Mouse (Mus musculus) midbrain, embryonic 14.5 days (tissue): ENCODE measurements at regions not wholly inside any gene's neighbourhood (a gene's known extent, or its start where the extent isn't known, plus 50 kb on each side); places are given as distances from the start of the nearest gene placed in this dataset.
A peak's percentile ranks its signal among the peaks of the same experiment; 100 is the strongest.

Experiments
- ATAC-seq: fragments of 200-750 bp; cut with Nextera tagmentation; 2 replicates; pipeline ENCODE4 v1.8.0; 2017; ENCODE audit warnings: moderate number of reproducible peaks, moderate library complexity; ENCODE audit not compliant: low FRiP score, low TSS enrichment
- DNase-seq: peaks from one replicate; pipeline ENCODE4 v3.0.0-alpha.2; 2015
- H3K27ac ChIP-seq: fragments of 300-500 bp; sonication (generic); replicated peaks from 2 replicates; pipeline ENCODE4 v1.5.1; 2014; ENCODE audit warnings: mild to moderate bottlenecking, low read depth, low read length, moderate library complexity
- H3K27me3 ChIP-seq: fragments of 300-500 bp; sonication (generic); 2 replicates; pipeline ENCODE4 v1.6.1; 2014; ENCODE audit warnings: low read length, control low read depth, mixed read lengths; ENCODE audit not compliant: control insufficient read depth, insufficient read depth
- H3K36me3 ChIP-seq: fragments of 300-500 bp; sonication (generic); 2 replicates; pipeline ENCODE4 v1.6.1; 2014; ENCODE audit warnings: low read length, control low read depth; ENCODE audit not compliant: control insufficient read depth, insufficient read depth
- H3K4me1 ChIP-seq: fragments of 300-500 bp; sonication (generic); 2 replicates; pipeline ENCODE4 v1.6.1; 2014; ENCODE audit warnings: mild to moderate bottlenecking, antibody characterized with exemption, low read length, control low read depth; ENCODE audit not compliant: control insufficient read depth, insufficient read depth
- H3K4me2 ChIP-seq: fragments of 300-500 bp; sonication (generic); 2 replicates; pipeline ENCODE4 v1.6.1; 2014; ENCODE audit warnings: mild to moderate bottlenecking, low read length, moderate library complexity
- H3K4me3 ChIP-seq: fragments of 300-500 bp; sonication (generic); replicated peaks from 2 replicates; pipeline ENCODE4 v1.5.1; 2014; ENCODE audit warnings: low read depth, low read length
- H3K9ac ChIP-seq: fragments of 300-500 bp; sonication (generic); replicated peaks from 2 replicates; pipeline ENCODE4 v1.6.1; 2014; ENCODE audit warnings: mild to moderate bottlenecking, low read length, moderate library complexity
- H3K9me3 ChIP-seq: fragments of 300-500 bp; sonication (generic); 2 replicates; pipeline ENCODE4 v1.6.1; 2016; ENCODE audit warnings: low read length, control low read depth, mixed read lengths; ENCODE audit not compliant: control insufficient read depth
- WGBS: fragments of 180-500 bp; shearing (Covaris S2); extraction: QIAGEN DNeasy Blood & Tissue Kit; methylation state at CpG from one replicate; pipeline ENCODE4 v1.1.7; 2014; 5-methylcytosine and 5-hydroxymethylcytosine counted together

GRCm38 (mm10) chr11:114335950-114336838, 269.3 kb upstream of the Sdk2 start:
- Histone ChIP-seq H3K4me1 (peaks cover 18% of the 10 kb centered on the region), H3K36me3 (no peaks in the 10 kb centered on the region), H3K4me3 (no peak overlapping the region), H3K9me3 (no peaks in the 10 kb centered on the region), H3K9ac (no peak overlapping the region), H3K27ac (no peak overlapping the region), H3K27me3 (no peaks in the 10 kb centered on the region), H3K4me2 (no peak overlapping the region)
- 22% methylated on average over 10 of the region's 10 CpGs for WGBS
- ATAC-seq (no peak), DNase-seq (no peak)

DNA sequence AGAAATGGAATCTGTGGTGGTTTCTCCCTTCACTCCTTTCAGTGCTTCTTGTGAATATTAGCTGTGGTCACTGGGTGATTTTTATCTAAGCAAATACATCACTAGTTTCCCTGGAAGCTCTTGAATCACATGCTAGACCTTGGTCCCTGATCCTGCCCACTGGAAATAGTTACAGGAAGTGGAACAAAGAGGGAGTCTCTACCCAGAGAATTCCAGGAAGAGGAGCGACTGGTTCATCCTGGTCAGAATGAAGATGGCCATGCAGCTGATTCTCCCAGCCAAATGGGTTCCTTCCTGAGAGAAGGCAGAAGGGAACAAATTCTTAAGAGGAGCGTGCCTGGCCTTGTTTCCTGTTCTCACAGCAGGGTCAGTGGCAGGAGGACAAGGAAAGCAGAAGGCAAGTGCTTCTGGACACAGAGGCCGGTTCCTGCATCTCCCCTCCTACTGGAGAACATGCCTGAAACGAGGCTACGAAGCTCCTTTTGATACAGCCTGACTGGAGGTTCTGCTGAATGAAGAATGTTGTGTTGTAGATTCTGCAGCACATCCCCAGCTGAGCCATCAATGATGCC, 264.8 kb upstream of the Sdk2 start:
- Histone ChIP-seq H3K4me2 (no peak overlapping the region), H3K36me3 (no peaks in the 10 kb centered on the region), H3K4me1 (peaks cover 10% of the 10 kb centered on the region), H3K27me3 (no peaks in the 10 kb centered on the region), H3K27ac (no peak overlapping the region), H3K9ac (no peak overlapping the region), H3K4me3 (no peak overlapping the region), H3K9me3 (no peaks in the 10 kb centered on the region)
- ATAC-seq (no peak), DNase-seq (no peak)
- 82% methylated on average over 5 of the region's 5 CpGs for WGBS

GRCm38 (mm10) chr11:114330316-114330715, 263.5 kb upstream of the Sdk2 start:
- Histone ChIP-seq H3K4me2 (no peak overlapping the region), H3K27me3 (no peaks in the 10 kb centered on the region), H3K9me3 (no peaks in the 10 kb centered on the region), H3K4me3 (no peak overlapping the region), H3K36me3 (no peaks in the 10 kb centered on the region), H3K27ac (no peak overlapping the region), H3K9ac (no peak overlapping the region), H3K4me1 (no peaks in the 10 kb centered on the region)
- no peak for ATAC-seq
- DNase-seq, result no peak
- 90% methylated on average over 5 of the region's 5 CpGs for WGBS

GRCm38 (mm10) chr11:114322627-114323026, 255.8 kb upstream of the Sdk2 start:
- no peak for DNase-seq
- H3K36me3 ChIP-seq, result no peaks in the 10 kb centered on the region
- H3K27ac ChIP-seq, result no peak overlapping the region
- H3K4me1 ChIP-seq, result 0 out of 2 replicates have a peak, but pooled peaks cover 4% of the 10 kb centered on the region
- H3K4me2 ChIP-seq, result no peak overlapping the region
- no peaks in the 10 kb centered on the region for H3K27me3 ChIP-seq
- no peak overlapping the region for H3K4me3 ChIP-seq
- no peaks in the 10 kb centered on the region for H3K9me3 ChIP-seq
- no peak for ATAC-seq
- 91% methylated on average over 4 of the region's 4 CpGs for WGBS
- no peak overlapping the region for H3K9ac ChIP-seq

DNA sequence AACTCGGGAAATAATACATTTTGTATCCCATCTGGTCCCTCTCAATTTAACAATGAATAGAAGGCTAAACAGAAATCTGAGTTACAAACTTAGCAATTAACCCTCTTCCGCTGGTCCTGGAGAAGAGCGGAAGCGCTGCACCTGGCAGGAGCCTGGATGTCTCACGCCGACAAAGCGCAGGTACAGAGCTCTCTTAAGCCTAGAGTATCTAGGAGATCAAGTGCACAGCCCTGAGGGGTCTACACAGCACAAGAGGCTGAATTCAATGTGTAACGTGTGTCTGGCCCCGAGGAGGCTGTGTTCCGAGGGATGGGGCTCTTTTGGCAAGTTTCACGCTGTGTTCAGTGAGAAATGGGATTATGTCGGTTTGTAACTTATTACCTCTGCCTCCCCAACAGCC, 255.1 kb upstream of the Sdk2 start:
- DNase-seq, result no peak
- H3K9ac ChIP-seq, result no peak overlapping the region
- no peak for ATAC-seq
- no peaks in the 10 kb centered on the region for H3K36me3 ChIP-seq
- H3K27ac ChIP-seq, result no peak overlapping the region
- WGBS, result 58% methylated on average over 12 of the region's 12 CpGs
- H3K4me3 ChIP-seq, result no peak overlapping the region
- H3K4me1 ChIP-seq, result 0 out of 2 replicates have a peak, but pooled peaks cover 4% of the 10 kb centered on the region
- no peaks in the 10 kb centered on the region for H3K9me3 ChIP-seq
- no peaks in the 10 kb centered on the region for H3K27me3 ChIP-seq
- no peak overlapping the region for H3K4me2 ChIP-seq

DNA sequence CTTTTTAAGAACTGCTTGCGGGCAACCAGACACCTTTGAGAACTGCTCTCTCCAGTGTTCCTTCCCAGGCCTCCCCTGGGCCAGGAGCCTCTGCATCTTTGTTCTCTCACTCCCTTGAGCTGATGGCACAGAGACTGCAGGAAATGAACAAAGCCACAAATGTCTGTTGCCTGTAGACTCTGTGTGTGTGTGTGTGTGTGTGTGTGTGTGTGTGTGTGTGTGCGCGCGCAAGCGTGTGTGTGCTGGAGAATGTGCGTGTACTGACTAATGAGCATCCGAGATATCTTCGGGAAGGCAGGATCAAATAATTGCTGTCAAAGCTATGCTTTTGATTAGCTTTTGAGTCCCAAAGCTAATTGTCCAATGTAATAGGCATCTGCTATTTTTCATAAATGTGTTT, 254.7 kb upstream of the Sdk2 start:
- 0 out of 2 replicates have a peak, but pooled peaks cover 4% of the 10 kb centered on the region for H3K4me1 ChIP-seq
- ATAC-seq (no peak), DNase-seq (peak; percentile 52)
- H3K4me3 ChIP-seq, result no peak overlapping the region
- H3K4me2 ChIP-seq, result no peak overlapping the region
- no peak overlapping the region for H3K9ac ChIP-seq
- H3K9me3 ChIP-seq, result no peaks in the 10 kb centered on the region
- no peaks in the 10 kb centered on the region for H3K36me3 ChIP-seq
- 66% methylated on average over 8 of the region's 8 CpGs for WGBS
- H3K27ac ChIP-seq, result peak overlapping the region; percentile 6; the same call in 1 of the 2 replicates
- H3K27me3 ChIP-seq, result no peaks in the 10 kb centered on the region

- Histone ChIP-seq H3K4me3 (no peak overlapping the region), H3K36me3 (no peaks in the 10 kb centered on the region), H3K27me3 (no peaks in the 10 kb centered on the region), H3K4me1 (no peaks in the 10 kb centered on the region), H3K4me2 (no peak overlapping the region), H3K9me3 (no peaks in the 10 kb centered on the region), H3K9ac (no peak overlapping the region), H3K27ac (no peak overlapping the region)
- ATAC-seq (no peak), DNase-seq (no peak)
- WGBS, result 74% methylated on average over 8 of the region's 8 CpGs
Measured at GRCm38 (mm10) chr11:114315274-114315673, 248.4 kb upstream of the Sdk2 start.

- H3K4me3 ChIP-seq, result no peak overlapping the region
- no peaks in the 10 kb centered on the region for H3K36me3 ChIP-seq
- H3K9me3 ChIP-seq, result no peaks in the 10 kb centered on the region
- whole genome bisulfite sequencing, result 51% methylated on average over 6 of the region's 6 CpGs
- DNase-seq (no peak), ATAC-seq (no peak)
- H3K9ac ChIP-seq, result no peak overlapping the region
- 0 out of 2 replicates have a peak, but pooled peaks cover 8% of the 10 kb centered on the region for H3K4me1 ChIP-seq
- H3K27me3 ChIP-seq, result no peaks in the 10 kb centered on the region
- no peak overlapping the region for H3K4me2 ChIP-seq
- no peak overlapping the region for H3K27ac ChIP-seq
Measured at GRCm38 (mm10) chr11:114313652-114314051, 246.8 kb upstream of the Sdk2 start.

DNA sequence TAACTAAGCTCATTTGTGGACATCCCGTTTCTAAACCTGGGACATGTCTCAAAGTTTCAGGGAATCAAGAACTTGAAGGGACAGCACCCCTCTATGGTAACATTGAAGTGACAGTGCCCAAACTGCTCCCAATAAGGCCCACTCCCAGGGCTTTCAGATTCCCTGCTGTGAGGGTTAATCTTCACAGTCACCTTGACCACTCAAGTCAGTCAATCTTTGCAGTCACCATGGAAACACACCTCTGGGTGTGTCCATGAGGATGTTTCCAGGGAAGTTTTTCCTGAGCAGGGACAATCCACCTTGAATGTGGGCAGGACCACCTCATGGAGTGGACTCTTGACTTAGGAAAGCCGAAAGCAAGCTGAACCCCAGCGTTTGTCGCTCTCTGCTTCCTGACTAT, 244.8 kb upstream of the Sdk2 start:
- no peak for DNase-seq
- H3K9ac ChIP-seq, result no peak overlapping the region
- H3K27me3 ChIP-seq, result no peaks in the 10 kb centered on the region
- H3K27ac ChIP-seq, result no peak overlapping the region
- 0 out of 2 replicates have a peak, but pooled peaks cover 8% of the 10 kb centered on the region for H3K4me1 ChIP-seq
- H3K9me3 ChIP-seq, result no peaks in the 10 kb centered on the region
- no peak for ATAC-seq
- no peak overlapping the region for H3K4me3 ChIP-seq
- H3K4me2 ChIP-seq, result no peak overlapping the region
- no peaks in the 10 kb centered on the region for H3K36me3 ChIP-seq
- 66% methylated on average over 4 of the region's 4 CpGs for WGBS
